Mouse (Mus musculus) MEL (cell line): ENCODE data around the gene Lonp1.

Experiments
- CTCF ChIP-seq, 3 experiments: IDR thresholded peaks in 2 of 3; conservative IDR thresholded peaks in 1 of 3; 2 replicates each; pipeline ENCODE4 v1.5.1; 2011 to 2012; ENCODE audit warnings: low read length in 3 of 3, low read depth in 2 of 3, mild to moderate bottlenecking in 2 of 3, improper control_type of control experiment in 1 of 3, inconsistent platforms in 1 of 3, mixed read lengths in 1 of 3, moderate library complexity in 1 of 3; ENCODE audit not compliant: control insufficient read depth in 1 of 3, insufficient read depth in 1 of 3, poor library complexity in 1 of 3, severe bottlenecking in 1 of 3
- E2F4 ChIP-seq: IDR thresholded peaks from 2 replicates; pipeline ENCODE4 v1.6.1; 2011; ENCODE audit warnings: low read depth, low read length, improper control_type of control experiment, borderline replicate concordance
- EP300 ChIP-seq, 2 experiments: IDR thresholded peaks; 2 replicates each; pipeline ENCODE4 v1.6.1; 2011; ENCODE audit warnings: improper control_type of control experiment in 2 of 2, low read length in 2 of 2, low read depth in 1 of 2, mild to moderate bottlenecking in 1 of 2
- MAFK ChIP-seq: IDR thresholded peaks from 2 replicates; pipeline ENCODE4 v1.6.1; 2011; ENCODE audit warnings: low read depth, mild to moderate bottlenecking, low read length, improper control_type of control experiment, borderline replicate concordance
- MEF2A ChIP-seq: IDR thresholded peaks from 2 replicates; pipeline ENCODE4 v1.6.1; 2014; ENCODE audit warnings: low read depth, mild to moderate bottlenecking, inconsistent platforms, low read length, improper control_type of control experiment; ENCODE audit not compliant: poor library complexity, insufficient replicate concordance, severe bottlenecking; ENCODE audit errors: extremely low read depth
- POLR2A ChIP-seq, 2 experiments: IDR thresholded peaks; 2 replicates each; pipeline ENCODE4 v1.6.1; 2011 to 2012; ENCODE audit warnings: low read length in 2 of 2, mild to moderate bottlenecking in 2 of 2, control low read depth in 1 of 2, improper control_type of control experiment in 1 of 2, low read depth in 1 of 2, moderate library complexity in 1 of 2; ENCODE audit not compliant: control insufficient read depth in 1 of 2, insufficient read depth in 1 of 2, poor library complexity in 1 of 2
- USF1 ChIP-seq: IDR thresholded peaks from 2 replicates; pipeline ENCODE4 v1.6.1; 2014; ENCODE audit warnings: low read depth, mild to moderate bottlenecking, inconsistent platforms, low read length, improper control_type of control experiment, moderate library complexity
- USF2 ChIP-seq, 2 experiments: IDR thresholded peaks; 2 replicates each; pipeline ENCODE4 v1.6.1; 2011 to 2012; ENCODE audit warnings: improper control_type of control experiment in 2 of 2, low read length in 2 of 2, borderline replicate concordance in 1 of 2, inconsistent platforms in 1 of 2, low read depth in 1 of 2, mild to moderate bottlenecking in 1 of 2; ENCODE audit not compliant: insufficient read depth in 1 of 2
- ZC3H11A ChIP-seq: IDR thresholded peaks from 2 replicates; pipeline ENCODE4 v1.6.1; 2012; ENCODE audit warnings: low read depth, mild to moderate bottlenecking, inconsistent platforms, low read length, improper control_type of control experiment

- TF ChIP-seq USF2 (IDR thresholded peaks at IDR 0.05; ENCODE audit: borderline replicate concordance in 1 of 2, insufficient read depth in 1 of 2, low read depth in 1 of 2, low read length in 2 of 2) (no peak), MEF2A (no peak), EP300 (IDR thresholded peaks at IDR 0.05; ENCODE audit: low read depth in 1 of 2, low read length in 2 of 2) (no peak), MAFK (no peak), POLR2A (IDR thresholded peaks at IDR 0.05; ENCODE audit: control insufficient read depth in 1 of 2, insufficient read depth in 1 of 2, low read depth in 1 of 2, low read length in 2 of 2, poor library complexity in 1 of 2) (no peak), CTCF (IDR thresholded peaks at IDR 0.05 in 2 of 3, conservative IDR thresholded peaks at IDR 0.05 in 1 of 3; ENCODE audit: control insufficient read depth in 1 of 3, insufficient read depth in 1 of 3, low read depth in 2 of 3, low read length in 3 of 3, poor library complexity in 1 of 3, severe bottlenecking in 1 of 3) (no peak), ZC3H11A (no peak), USF1 (no peak), E2F4 (no peak)
Measured at GRCm38 (mm10) chr17:56654771-56655170, 28.1 kb upstream of the Lonp1 start.
